Mouse (Mus musculus): ENCODE data around the gene Clca2. TPM values are rescaled to one million over a fixed set of nuclear protein-coding genes. Genes with fewer than 3 reads are reported as not detected.

Clca2 gene
- polyA plus RNA-seq, 1 experiment from 2014 or later: 0.24 TPM

GRCm38 (mm10) chr3:145126618-145127017 is 27.4 kb upstream of the Clca2 start:
- no peak overlapping the region for H3K9ac ChIP-seq (ENCODE audit: low read length)
- WGBS: 89% methylated on average over 2 of the region's 2 CpGs
- H3K27me3 ChIP-seq (ENCODE audit: control insufficient read depth, insufficient read depth, low read length): no peaks in the 10 kb centered on the region
- no peak overlapping the region for H3K4me3 ChIP-seq (ENCODE audit: low read depth, low read length)
- no peak for ATAC-seq (ENCODE audit: insufficient read depth, low FRiP score, low TSS enrichment)
- H3K4me1 ChIP-seq (ENCODE audit: control insufficient read depth, insufficient read depth, low read length): no peaks in the 10 kb centered on the region
- H3K4me2 ChIP-seq (ENCODE audit: low read depth): no peak overlapping the region
- no peak for DNase-seq (ENCODE audit: low spot score)
- no peak overlapping the region for H3K27ac ChIP-seq (ENCODE audit: low read depth, low read length)
- no peaks in the 10 kb centered on the region; the same call in 1 of the 2 replicates for H3K36me3 ChIP-seq (ENCODE audit: control insufficient read depth, insufficient read depth, low read length)
- no peaks in the 10 kb centered on the region for H3K9me3 ChIP-seq (ENCODE audit: control insufficient read depth, low read length)

- 74% methylated on average over 7 of the region's 7 CpGs for WGBS
- H3K27ac ChIP-seq (ENCODE audit: low read depth, low read length): no peak overlapping the region
- peak overlapping the region; percentile 64 for H3K4me3 ChIP-seq (ENCODE audit: low read depth, low read length)
- ATAC-seq (ENCODE audit: insufficient read depth, low FRiP score, low TSS enrichment) (no peak), DNase-seq (ENCODE audit: low spot score) (no peak)
- H3K36me3 ChIP-seq (ENCODE audit: control insufficient read depth, insufficient read depth, low read length): no peaks in the 10 kb centered on the region
- H3K9ac ChIP-seq (ENCODE audit: low read length): no peak overlapping the region; the same call in 1 of the 2 replicates
- H3K4me2 ChIP-seq (ENCODE audit: low read depth): peak overlapping the region; percentile 74
- H3K4me1 ChIP-seq (ENCODE audit: control insufficient read depth, insufficient read depth, low read length): no peaks in the 10 kb centered on the region
- H3K9me3 ChIP-seq (ENCODE audit: control insufficient read depth, low read length): no peaks in the 10 kb centered on the region
- H3K27me3 ChIP-seq (ENCODE audit: control insufficient read depth, insufficient read depth, low read length): no peaks in the 10 kb centered on the region
Observed at GRCm38 (mm10) chr3:145119425-145119824, 20.2 kb upstream of the Clca2 start.

- 5% methylated on average over 14 of the region's 14 CpGs for WGBS
- DNase-seq (ENCODE audit: low spot score) (no peak), ATAC-seq (ENCODE audit: insufficient read depth, low FRiP score, low TSS enrichment) (peak; percentile 58; the same call in 1 of the 2 replicates)
- Histone ChIP-seq H3K4me1 (ENCODE audit: control insufficient read depth, insufficient read depth, low read length) (no peaks in the 10 kb centered on the region), H3K9me3 (ENCODE audit: control insufficient read depth, low read length) (no peaks in the 10 kb centered on the region), H3K4me2 (ENCODE audit: low read depth) (peak overlapping the region; percentile 74), H3K27me3 (ENCODE audit: control insufficient read depth, insufficient read depth, low read length) (no peaks in the 10 kb centered on the region), H3K36me3 (ENCODE audit: control insufficient read depth, insufficient read depth, low read length) (no peaks in the 10 kb centered on the region), H3K4me3 (ENCODE audit: low read depth, low read length) (peak overlapping the region; percentile 64), H3K27ac (ENCODE audit: low read depth, low read length) (peak overlapping the region; percentile 95), H3K9ac (ENCODE audit: low read length) (peak overlapping the region; percentile 90)
Observed at GRCm38 (mm10) chr3:145119002-145119358, 19.7 kb upstream of the Clca2 start.

- Histone ChIP-seq H3K9me3 (ENCODE audit: control insufficient read depth, low read length) (no peaks in the 10 kb centered on the region), H3K4me2 (ENCODE audit: low read depth) (peak within 1 kb of the TSS; percentile 74), H3K27ac (ENCODE audit: low read depth, low read length) (peak within 1 kb of the TSS; percentile 95), H3K27me3 (ENCODE audit: control insufficient read depth, insufficient read depth, low read length) (no peaks in the 10 kb centered on the region), H3K36me3 (ENCODE audit: control insufficient read depth, insufficient read depth, low read length) (no peaks in the 10 kb centered on the region), H3K4me3 (ENCODE audit: low read depth, low read length) (peak within 1 kb of the TSS; percentile 64), H3K9ac (ENCODE audit: low read length) (peak within 1 kb of the TSS; percentile 90), H3K4me1 (ENCODE audit: control insufficient read depth, insufficient read depth, low read length) (no peaks in the 10 kb centered on the region)
- WGBS: under 1% methylated on average over 51 of the region's 57 CpGs
- peak; percentile 98 for DNase-seq (ENCODE audit: low spot score)
- ATAC-seq (ENCODE audit: insufficient read depth, low FRiP score, low TSS enrichment): peak; percentile 99
Observed at GRCm38 (mm10) chr3:145118254-145119001, 19.2 kb upstream of the Clca2 start, which contains the start of gene Odf2l. Odf2l (plus strand) TSS chr3:145118588.

GRCm38 (mm10) chr3:145117637-145118036 is 18.4 kb upstream of the Clca2 start:
- Histone ChIP-seq H3K36me3 (ENCODE audit: control insufficient read depth, insufficient read depth, low read length) (no peaks in the 10 kb centered on the region), H3K4me2 (ENCODE audit: low read depth) (peak overlapping the region; percentile 50), H3K9me3 (ENCODE audit: control insufficient read depth, low read length) (no peaks in the 10 kb centered on the region), H3K27me3 (ENCODE audit: control insufficient read depth, insufficient read depth, low read length) (no peaks in the 10 kb centered on the region), H3K9ac (ENCODE audit: low read length) (peak overlapping the region; percentile 90), H3K27ac (ENCODE audit: low read depth, low read length) (no peak overlapping the region), H3K4me1 (ENCODE audit: control insufficient read depth, insufficient read depth, low read length) (no peaks in the 10 kb centered on the region), H3K4me3 (ENCODE audit: low read depth, low read length) (peak overlapping the region; percentile 64)
- ATAC-seq (ENCODE audit: insufficient read depth, low FRiP score, low TSS enrichment) (no peak), DNase-seq (ENCODE audit: low spot score) (no peak)
- WGBS: 88% methylated on average over 10 of the region's 10 CpGs

GRCm38 (mm10) chr3:145115169-145115568 is 15.9 kb upstream of the Clca2 start:
- H3K27me3 ChIP-seq (ENCODE audit: control insufficient read depth, insufficient read depth, low read length): no peaks in the 10 kb centered on the region
- DNase-seq (ENCODE audit: low spot score): no peak
- H3K9me3 ChIP-seq (ENCODE audit: control insufficient read depth, low read length): no peaks in the 10 kb centered on the region
- H3K9ac ChIP-seq (ENCODE audit: low read length): no peak overlapping the region
- ATAC-seq (ENCODE audit: insufficient read depth, low FRiP score, low TSS enrichment): no peak
- H3K4me2 ChIP-seq (ENCODE audit: low read depth): no peak overlapping the region
- no peak overlapping the region for H3K27ac ChIP-seq (ENCODE audit: low read depth, low read length)
- WGBS: 92% methylated on average over 2 of the region's 2 CpGs
- H3K36me3 ChIP-seq (ENCODE audit: control insufficient read depth, insufficient read depth, low read length): no peaks in the 10 kb centered on the region
- H3K4me1 ChIP-seq (ENCODE audit: control insufficient read depth, insufficient read depth, low read length): no peaks in the 10 kb centered on the region
- no peak overlapping the region for H3K4me3 ChIP-seq (ENCODE audit: low read depth, low read length)

GRCm38 (mm10) chr3:145105773-145106504 is 6.7 kb upstream of the Clca2 start:
- no peaks in the 10 kb centered on the region for H3K4me1 ChIP-seq (ENCODE audit: control insufficient read depth, insufficient read depth, low read length)
- no peak overlapping the region for H3K27ac ChIP-seq (ENCODE audit: low read depth, low read length)
- no peak overlapping the region for H3K4me3 ChIP-seq (ENCODE audit: low read depth, low read length)
- H3K4me2 ChIP-seq (ENCODE audit: low read depth): no peak overlapping the region
- DNase-seq (ENCODE audit: low spot score) (no peak), ATAC-seq (ENCODE audit: insufficient read depth, low FRiP score, low TSS enrichment) (no peak)
- WGBS: 79% methylated on average over 5 of the region's 5 CpGs
- H3K9ac ChIP-seq (ENCODE audit: low read length): no peak overlapping the region
- no peaks in the 10 kb centered on the region for H3K36me3 ChIP-seq (ENCODE audit: control insufficient read depth, insufficient read depth, low read length)
- H3K27me3 ChIP-seq (ENCODE audit: control insufficient read depth, insufficient read depth, low read length): no peaks in the 10 kb centered on the region
- H3K9me3 ChIP-seq (ENCODE audit: control insufficient read depth, low read length): no peaks in the 10 kb centered on the region

- WGBS: 85% methylated on average over 5 of the region's 5 CpGs
- no peaks in the 10 kb centered on the region for H3K9me3 ChIP-seq (ENCODE audit: control insufficient read depth, low read length)
- ATAC-seq (ENCODE audit: insufficient read depth, low FRiP score, low TSS enrichment): no peak
Observed at GRCm38 (mm10) chr3:145105076-145105772, 6.0 kb upstream of the Clca2 start.

More at GRCm38 (mm10) chr3:145105076-145105772, 6.0 kb upstream of the Clca2 start:
- Histone ChIP-seq H3K27ac (ENCODE audit: low read depth, low read length) (no peak overlapping the region), H3K4me1 (ENCODE audit: control insufficient read depth, insufficient read depth, low read length) (no peaks in the 10 kb centered on the region), H3K36me3 (ENCODE audit: control insufficient read depth, insufficient read depth, low read length) (no peaks in the 10 kb centered on the region), H3K4me3 (ENCODE audit: low read depth, low read length) (no peak overlapping the region), H3K27me3 (ENCODE audit: control insufficient read depth, insufficient read depth, low read length) (no peaks in the 10 kb centered on the region), H3K9ac (ENCODE audit: low read length) (no peak overlapping the region), H3K4me2 (ENCODE audit: low read depth) (no peak overlapping the region)
- no peak for DNase-seq (ENCODE audit: low spot score)
